In the genomic region with DNA sequence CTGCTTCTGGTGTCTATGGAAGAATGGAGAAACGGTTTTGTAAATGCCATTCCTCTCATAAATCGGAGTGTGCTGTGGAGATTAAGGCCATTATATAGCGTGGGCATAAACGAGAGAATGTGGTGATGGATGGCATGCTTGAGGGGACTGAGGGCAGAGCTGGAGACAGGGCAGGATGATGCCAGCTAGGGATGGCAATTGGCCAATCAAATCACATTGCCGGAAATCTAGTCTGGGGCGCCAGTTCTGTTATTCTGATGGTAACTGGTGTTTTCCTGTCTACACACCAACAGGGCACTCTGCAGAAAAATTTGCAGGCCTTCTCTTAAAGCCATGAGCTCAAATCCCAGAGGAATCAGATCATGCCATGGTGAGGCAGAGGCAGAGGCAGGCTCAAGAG, we compare ENCODE assay signal across 25 mouse cellular contexts.
"Had no signal": no experiment of that assay in that cellular context is flagged by ENCODE, and none has a peak within 500 bp of the region (broad histone marks: within the 10 kb centered on the region; RNA-seq: fewer than 3 reads in every experiment).

No protein-coding gene starts in this region.

- H3K9me3 ChIP-seq: heart, embryonic 10.5 days; hindbrain, embryonic 10.5 days; hindbrain, embryonic 12.5 days; intestine, embryonic 15.5 days; limb, embryonic 10.5 days; limb, embryonic 12.5 days had no signal

- ATAC-seq: hindbrain, embryonic 16.5 days; inflammation-experienced regulatory T-cells, adult 6 months; intestine, embryonic 15.5 days; intestine, postnatal 0 days had no signal

- H3K27me3 ChIP-seq: heart, embryonic 12.5 days; hindbrain, embryonic 12.5 days; intestine, embryonic 15.5 days; limb, embryonic 12.5 days; liver, embryonic 13.5 days had no signal

- H3K4me1 ChIP-seq: heart, embryonic 10.5 days; heart, embryonic 12.5 days; intestine, embryonic 15.5 days; limb, embryonic 10.5 days; limb, embryonic 12.5 days; liver, embryonic 13.5 days had no signal

- H3K4me3 ChIP-seq: gastrocnemius, adult 2 months; heart, embryonic 10.5 days; heart, embryonic 12.5 days; hindbrain, embryonic 10.5 days; hindbrain, embryonic 12.5 days; intestine, embryonic 15.5 days; layer of hippocampus, adult 2 months; left cerebral cortex, adult 2 months; limb, embryonic 10.5 days; limb, embryonic 12.5 days; liver, embryonic 13.5 days had no signal

- H3K36me3 ChIP-seq: heart, embryonic 10.5 days; heart, embryonic 12.5 days; hindbrain, embryonic 12.5 days; intestine, embryonic 15.5 days; liver, embryonic 13.5 days had no signal

- DNase-seq: gastrocnemius, adult 2 months; gastrocnemius, postnatal 10 days; gastrocnemius, postnatal 25 days; heart, adult 18-20 months; heart, postnatal 10 days; heart, postnatal 4 days; kidney, adult 18-20 months; kidney, adult 8-10 months; kidney, postnatal 10 days; kidney, postnatal 25 days; kidney, postnatal 4 days; liver; liver, embryonic 13.5 days had no signal
